Mouse (Mus musculus) kidney, adult 2 months (tissue): ENCODE measurements around the gene Ehmt2.
"Not testable (repeated sequence)": the region's sequence is repeated elsewhere in the genome, so short reads cannot be mapped to it uniquely, and the experiment has no call there.

ENCODE experiments used
- CTCF ChIP-seq: fragments of 200-500 bp; conservative IDR thresholded peaks from 2 replicates; pipeline ENCODE4 v1.5.1; 2011; ENCODE audit warnings: low read depth, mild to moderate bottlenecking, control low read depth, low read length, moderate library complexity, mixed read lengths; ENCODE audit not compliant: insufficient read depth, insufficient read length
- POLR2A ChIP-seq: fragments of 200-500 bp; IDR thresholded peaks from one replicate; pipeline ENCODE4 v1.6.1; 2011; ENCODE audit warnings: low read depth, low read length, control low read depth

DNA sequence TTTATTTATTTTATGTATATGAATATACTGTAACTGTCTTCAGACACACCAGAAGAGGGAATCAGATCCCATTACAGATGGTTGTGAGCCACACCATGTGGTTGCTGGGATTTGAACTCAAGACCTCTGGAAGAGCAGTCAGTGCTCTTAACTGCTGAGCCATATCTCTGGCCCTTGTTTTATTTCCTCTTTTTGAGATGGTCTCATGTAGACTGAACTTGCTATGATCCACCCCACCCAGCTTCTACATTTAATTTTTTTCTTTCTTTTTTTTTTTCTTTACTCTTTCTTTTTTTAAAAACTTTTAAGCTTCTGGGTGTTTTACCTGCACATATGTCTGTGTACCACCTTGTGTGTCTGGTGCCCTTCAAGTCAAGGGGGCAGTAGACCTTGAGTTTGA lies 2.6 kb downstream of the Ehmt2 start:
- not testable (repeated sequence) for TF ChIP-seq CTCF, POLR2A
